Mouse (Mus musculus) frontal cortex, adult (tissue): ENCODE measurements around the gene Acap2.

ENCODE experiments used
- ATAC-seq: cut with Nextera tagmentation; 2 replicates; pipeline ENCODE4 v1.9.2; 2017; ENCODE audit warnings: mild to moderate bottlenecking, moderate library complexity, mixed read lengths; ENCODE audit not compliant: low TSS enrichment

The Acap2 gene

GRCm38 (mm10) chr16:31205726-31206125 lies 4.7 kb upstream of the Acap2 start:
- ATAC-seq: no peak

- ATAC-seq: no peak
Measured at GRCm38 (mm10) chr16:31205187-31205586, 4.1 kb upstream of the Acap2 start.

GRCm38 (mm10) chr16:31204216-31204615 lies 3.2 kb upstream of the Acap2 start:
- ATAC-seq: no peak

DNA sequence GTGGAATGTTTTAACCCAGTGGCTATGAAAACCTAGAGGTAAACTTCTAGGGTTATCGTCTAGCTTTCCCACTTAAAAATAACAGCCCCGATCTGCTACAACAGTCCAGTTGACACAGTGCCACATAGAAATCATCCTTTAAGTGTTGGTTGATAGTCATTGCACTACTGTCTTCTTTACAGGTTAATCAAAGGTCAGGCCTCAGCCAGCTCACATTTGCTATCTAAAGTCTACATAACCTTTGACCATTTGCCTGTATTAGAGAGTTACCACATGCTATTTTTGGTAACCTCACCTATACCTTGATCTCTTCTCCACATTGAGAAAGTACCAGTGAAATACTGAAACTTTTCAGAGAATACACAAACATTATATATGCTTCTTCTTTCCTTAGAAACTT lies 659 bp upstream of the Acap2 start:
- no peak for ATAC-seq

DNA sequence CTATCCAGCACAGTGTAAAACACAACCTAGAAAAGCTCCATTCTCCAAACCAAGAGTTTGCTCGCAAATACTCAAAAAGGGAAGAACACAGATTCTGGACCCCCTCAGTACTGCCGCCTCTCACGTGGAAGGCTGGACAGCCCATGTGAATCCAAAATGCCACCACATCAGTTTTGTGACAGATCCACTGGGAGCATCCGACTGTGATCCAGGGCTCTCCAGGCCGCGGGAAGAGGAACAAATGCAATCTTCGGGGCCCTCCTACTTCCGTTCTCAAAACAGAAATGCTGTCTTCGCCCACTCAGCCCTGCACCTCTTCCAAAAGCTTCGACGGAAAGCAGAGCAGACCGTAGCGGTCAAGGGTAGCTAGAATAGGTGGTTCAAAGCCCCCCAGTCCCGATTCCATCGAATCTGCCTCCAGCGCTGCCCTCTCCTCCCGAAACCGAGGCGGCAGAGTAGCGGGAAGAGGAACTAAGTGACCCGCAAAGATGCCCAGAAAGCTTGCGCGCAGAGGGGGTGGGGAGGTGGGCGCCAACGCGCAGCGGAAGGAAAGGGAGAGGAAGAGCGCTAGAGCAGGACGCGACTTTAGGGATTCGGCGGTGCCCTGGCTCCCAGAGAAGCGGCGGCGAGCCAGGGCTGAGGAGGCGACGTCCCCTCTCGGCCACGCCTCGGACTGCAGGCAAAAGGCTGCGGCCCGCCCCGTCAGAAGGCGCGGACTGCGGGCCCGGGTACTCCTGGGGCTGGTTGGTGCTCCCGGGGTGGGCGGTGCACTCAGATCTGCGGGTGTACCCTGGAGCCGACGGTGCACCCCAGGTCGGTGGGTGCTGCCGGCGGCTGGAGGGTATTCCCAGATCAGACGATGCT lies 887 bp downstream of the Acap2 start:
- peak; percentile 32 for ATAC-seq

- ATAC-seq: peak; percentile 14
Measured at GRCm38 (mm10) chr16:31199591-31199925, 1.5 kb downstream of the Acap2 start.

DNA sequence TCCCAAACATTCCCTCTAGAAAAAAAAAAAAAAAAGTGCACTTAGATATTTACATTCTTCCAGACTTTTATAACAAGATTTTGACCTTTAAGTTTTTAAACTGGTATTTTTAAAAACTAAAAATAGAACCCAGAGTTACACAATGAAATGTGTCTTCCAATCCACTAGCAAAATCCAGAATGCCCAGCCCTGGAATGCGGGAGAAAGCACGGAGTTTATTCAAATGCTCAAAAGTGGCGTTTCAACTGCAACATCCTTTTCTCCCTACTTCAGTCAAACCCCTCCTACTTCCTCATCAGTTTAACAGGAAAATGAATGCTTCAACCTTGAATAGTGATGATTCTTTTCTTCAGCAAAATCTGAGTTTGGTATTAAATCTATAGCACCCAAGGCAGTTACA lies 4.1 kb downstream of the Acap2 start:
- no peak for ATAC-seq

DNA sequence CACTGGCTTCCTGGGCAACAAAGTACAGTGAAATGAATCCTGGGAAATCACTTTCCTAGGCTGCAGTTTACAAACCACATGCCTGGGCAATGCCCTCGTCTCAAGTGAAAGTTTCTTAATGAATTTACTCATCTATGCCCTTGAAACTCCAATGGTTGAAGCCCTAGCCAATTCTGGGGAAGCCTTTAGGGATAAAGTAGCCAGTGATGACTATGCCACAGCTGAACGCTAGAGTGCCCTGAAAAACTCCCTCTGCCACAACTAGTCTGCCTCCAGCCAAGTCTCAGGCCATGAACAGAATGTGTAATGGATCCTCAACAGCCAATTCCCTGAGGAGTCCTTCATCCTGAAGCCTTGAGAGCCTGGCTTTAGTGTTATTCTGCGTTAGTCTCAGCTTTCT lies 8.5 kb downstream of the Acap2 start:
- ATAC-seq: peak; percentile 38; the same call in 1 of the 2 replicates

GRCm38 (mm10) chr16:31191818-31192217 lies 9.2 kb downstream of the Acap2 start:
- ATAC-seq: peak; percentile 16; the same call in 1 of the 2 replicates

DNA sequence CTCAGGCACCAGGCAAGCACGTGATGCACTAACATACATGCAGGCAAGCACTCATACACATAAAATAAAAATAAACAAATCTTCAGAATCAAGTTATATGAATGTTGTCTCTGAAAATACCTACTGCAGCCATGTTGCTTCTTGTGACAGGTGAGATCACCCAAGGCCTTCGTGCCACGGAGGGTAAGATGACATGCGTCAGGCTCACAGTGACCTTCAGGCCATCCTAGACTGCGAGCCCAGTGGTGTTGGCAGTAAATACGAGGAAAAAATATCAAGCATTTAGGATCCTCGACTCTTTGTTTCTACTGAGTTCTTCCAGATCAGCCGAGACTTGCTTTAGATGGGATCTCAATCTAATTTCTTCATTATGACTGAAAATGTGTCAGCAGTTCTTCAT lies 10.6 kb downstream of the Acap2 start:
- ATAC-seq: no peak

DNA sequence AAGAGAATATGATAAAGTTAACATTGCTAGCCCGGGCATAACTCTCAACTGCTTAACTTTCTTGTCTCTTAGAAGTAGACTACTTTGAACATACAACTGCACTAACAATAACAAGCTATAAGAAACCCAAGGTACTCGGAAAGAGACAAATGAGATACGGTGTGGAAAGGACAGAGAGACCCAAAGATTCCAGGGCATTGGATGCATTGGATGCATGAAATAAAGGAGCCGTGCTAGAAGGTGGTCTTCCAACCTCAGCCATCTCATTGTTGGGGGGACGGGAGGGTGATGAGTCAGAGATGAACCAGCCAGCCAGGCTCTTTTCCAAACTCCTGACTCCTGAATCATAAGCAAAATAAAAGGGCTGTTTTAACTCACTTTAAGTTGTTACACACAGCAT lies 11.8 kb downstream of the Acap2 start:
- ATAC-seq: no peak

- no peak for ATAC-seq
Measured at GRCm38 (mm10) chr16:31188799-31189198, 12.2 kb downstream of the Acap2 start.

- no peak for ATAC-seq
Measured at GRCm38 (mm10) chr16:31188270-31188669, 12.8 kb downstream of the Acap2 start.

DNA sequence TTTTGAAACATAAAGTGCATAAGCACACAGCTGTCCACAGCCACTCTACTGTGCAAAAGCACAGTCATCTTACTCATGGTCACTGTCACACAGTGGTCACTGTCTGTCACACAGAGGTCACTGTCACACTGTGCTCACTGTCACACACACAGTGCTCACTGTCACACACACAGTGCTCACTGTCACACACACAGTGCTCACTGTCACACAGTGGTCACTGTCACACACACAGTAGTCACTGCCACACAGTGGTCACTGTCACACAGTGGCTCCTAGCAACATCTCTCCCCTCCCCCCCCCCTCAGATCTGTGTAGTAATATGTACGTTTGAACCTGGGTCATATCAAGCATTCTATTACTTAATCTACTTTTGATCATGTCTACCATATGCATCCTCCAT lies 13.9 kb downstream of the Acap2 start:
- ATAC-seq: no peak

DNA sequence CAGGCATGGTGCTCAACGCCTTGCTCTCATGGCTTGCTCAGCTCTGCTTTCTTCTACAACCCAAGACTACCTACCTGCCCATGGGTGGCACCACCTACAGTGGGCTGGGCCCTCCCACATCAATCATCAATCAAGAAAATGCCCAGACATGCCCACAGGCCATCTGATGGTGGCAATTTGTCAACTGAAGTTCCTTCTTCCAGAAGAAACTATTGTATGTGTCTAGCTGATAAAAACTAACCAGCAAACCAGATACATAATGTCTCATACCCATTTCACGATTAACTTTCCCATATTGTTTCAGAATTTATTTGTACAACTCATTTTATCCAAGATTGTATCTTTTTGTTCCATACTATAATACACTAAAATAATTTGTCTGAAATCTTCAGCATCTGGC lies 15.3 kb downstream of the Acap2 start:
- no peak for ATAC-seq

DNA sequence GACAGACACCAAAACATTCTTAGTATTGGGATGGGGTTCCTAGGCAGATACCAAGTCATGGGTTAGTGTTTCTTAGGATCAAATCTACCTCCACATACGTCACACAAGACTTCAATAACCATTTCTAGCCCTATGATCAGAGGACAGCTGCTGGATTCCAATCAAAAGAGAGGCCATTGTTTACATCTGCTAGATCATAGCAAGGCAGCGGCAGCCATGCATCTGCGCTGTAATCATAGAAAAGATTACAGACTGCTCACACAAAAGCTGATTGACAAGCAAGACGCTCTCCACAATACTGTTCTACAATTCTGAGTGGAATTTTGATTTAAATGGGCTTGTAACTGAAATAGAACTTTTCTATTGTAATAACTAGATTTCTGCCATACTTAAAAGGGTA lies 16.3 kb downstream of the Acap2 start:
- ATAC-seq: no peak

- peak; percentile 47; the same call in 1 of the 2 replicates for ATAC-seq
Measured at GRCm38 (mm10) chr16:31182576-31182975, 18.5 kb downstream of the Acap2 start.

- ATAC-seq: no peak
Measured at GRCm38 (mm10) chr16:31180843-31181242, 20.2 kb downstream of the Acap2 start.

GRCm38 (mm10) chr16:31179384-31179783 lies 21.7 kb downstream of the Acap2 start:
- ATAC-seq: no peak

DNA sequence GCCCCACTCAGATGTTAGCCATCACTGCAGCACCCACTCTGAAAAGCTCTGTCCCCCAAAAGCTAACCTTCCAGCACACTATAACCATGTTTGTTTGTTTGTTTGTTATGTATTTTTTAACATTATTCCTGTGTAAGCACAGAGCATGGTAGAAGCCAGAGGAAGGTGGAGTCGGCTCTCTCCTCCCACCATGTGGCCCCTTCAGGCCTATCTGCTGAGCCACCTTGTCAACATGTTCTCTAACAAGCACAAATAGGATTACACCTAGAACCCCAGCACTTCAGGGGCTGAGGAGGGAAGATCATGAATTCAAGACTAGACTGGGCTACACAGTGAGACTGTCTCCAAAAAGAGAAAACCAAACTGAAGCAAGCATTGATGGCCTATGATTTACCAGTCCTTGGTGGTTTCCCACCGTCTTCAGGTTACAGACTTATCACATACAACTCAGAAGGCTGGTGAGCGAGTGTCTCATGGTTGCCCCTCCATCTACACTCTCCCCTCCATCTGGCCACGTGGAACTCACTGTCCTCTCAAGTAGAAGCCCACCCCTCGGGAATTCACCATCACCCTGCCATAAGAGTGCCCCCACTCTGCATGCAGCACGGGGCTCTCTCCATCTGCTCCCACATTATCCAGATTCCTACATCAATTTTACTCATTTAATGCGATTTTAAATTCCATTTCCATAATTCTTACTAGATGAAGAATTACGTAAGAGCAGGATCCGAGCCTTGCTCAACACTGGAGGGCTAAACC lies 26.0 kb downstream of the Acap2 start:
- ATAC-seq: no peak

GRCm38 (mm10) chr16:31172229-31172628 lies 28.8 kb downstream of the Acap2 start:
- ATAC-seq: no peak

GRCm38 (mm10) chr16:31171418-31171817 lies 29.6 kb downstream of the Acap2 start:
- no peak for ATAC-seq

DNA sequence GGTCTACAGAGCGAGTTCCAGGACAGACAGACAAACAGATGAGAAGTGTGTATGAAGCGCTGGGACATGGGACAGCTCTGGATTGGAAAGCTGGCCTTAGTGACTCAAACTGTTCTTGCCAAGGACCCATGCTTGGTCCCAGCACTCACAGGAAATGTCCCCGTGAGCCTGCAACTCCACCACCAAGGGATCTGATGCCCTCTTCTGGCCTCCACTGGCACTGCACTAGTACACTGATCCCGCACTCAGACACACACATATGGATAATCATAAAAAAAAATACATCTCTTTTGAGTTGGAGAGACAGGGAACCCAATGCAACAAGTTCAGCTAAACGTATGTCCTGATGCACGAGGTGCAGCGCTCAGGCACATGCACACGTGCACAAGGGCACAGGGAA lies 30.7 kb downstream of the Acap2 start:
- no peak for ATAC-seq
